Comparison of ENCODE assay signal across 22 mouse cellular contexts in the genomic region with DNA sequence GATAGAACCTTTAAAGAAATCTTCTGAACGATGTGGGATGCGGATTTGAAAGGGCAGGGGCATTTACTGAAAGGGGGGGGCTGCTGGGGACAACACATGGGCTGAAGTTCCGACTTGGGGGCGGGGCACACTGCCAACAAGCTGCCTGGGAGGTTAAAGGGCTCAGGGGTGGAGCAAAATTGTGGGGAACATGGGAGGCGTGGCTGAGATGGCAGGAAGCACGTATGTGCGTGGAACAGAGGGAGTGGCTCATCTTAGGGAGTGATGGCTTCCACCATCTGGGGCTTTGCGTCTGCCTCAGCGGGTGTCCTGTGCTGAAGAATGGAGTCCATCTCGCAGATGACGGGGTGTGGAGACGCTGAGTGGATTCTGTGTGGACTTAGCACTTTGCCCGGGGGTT.
DNase-seq lines count a peak whose midpoint lies in the region; ATAC-seq and TF ChIP-seq lines count a peak whose summit lies in the region.
"Had no signal": no experiment of that assay in that cellular context is flagged by ENCODE, and none has a peak within 500 bp of the region (broad histone marks: within the 10 kb centered on the region; RNA-seq: fewer than 3 reads in every experiment).

No protein-coding gene starts in this region.

- TF ChIP-seq CTCF in testis, adult 2 months (IDR thresholded peaks at IDR 0.05; ENCODE audit: control insufficient read depth, insufficient read depth, insufficient replicate concordance, low read depth, low read length), result no peak
- no peak for TF ChIP-seq CTCF in brain, embryonic 14.5 days (IDR thresholded peaks at IDR 0.05; ENCODE audit: borderline replicate concordance, extremely low read depth, insufficient read depth, insufficient read length)
- TF ChIP-seq CTCF in forebrain, postnatal 0 days (IDR thresholded peaks at IDR 0.05; ENCODE audit: low read depth), result no peak

- no peaks in the 10 kb centered on the region for H3K36me3 ChIP-seq in testis, adult 2 months (ENCODE audit: control insufficient read depth, insufficient read depth, low read length)
- no peaks in the 10 kb centered on the region for H3K36me3 ChIP-seq in forebrain, postnatal 0 days (ENCODE audit: insufficient read depth)
- H3K36me3 ChIP-seq: embryonic facial prominence, embryonic 12.5 days; G1E; hindbrain, embryonic 12.5 days; liver, embryonic 13.5 days; midbrain, embryonic 13.5 days had no signal

- peak; percentile 22 for DNase-seq in embryo, embryonic 11 days
- no peak for DNase-seq in embryo, embryonic 10 days (ENCODE audit: low spot score)
- no peak for DNase-seq in testis, postnatal 14 days (ENCODE audit: low spot score)
- peak; percentile 11 for DNase-seq in brain, embryonic 14.5 days (ENCODE audit: low read depth)
- DNase-seq in forebrain, postnatal 0 days, result no peak
- DNase-seq in right cerebral cortex, postnatal 4 days, result no peak
- DNase-seq: adrenal gland, adult 8-10 months; gastrocnemius, postnatal 36 days; kidney, adult 18-20 months; liver, embryonic 13.5 days; lung, embryonic 14.5 days; lung, postnatal 4 days; right cerebral cortex, adult 18-20 months; thymus, postnatal 36 days had no signal

- no peak overlapping the region for H3K4me2 ChIP-seq in forebrain, postnatal 0 days (ENCODE audit: low read depth)
- H3K4me2 ChIP-seq: embryonic facial prominence, embryonic 12.5 days; hindbrain, embryonic 12.5 days; liver, embryonic 13.5 days; lung, embryonic 14.5 days; midbrain, embryonic 13.5 days had no signal

- peaks cover 3% of the 10 kb centered on the region; the same call in 1 of the 2 replicates for H3K4me1 ChIP-seq in testis, adult 2 months (ENCODE audit: control insufficient read depth, insufficient read depth, low read length)
- no peaks in the 10 kb centered on the region for H3K4me1 ChIP-seq in forebrain, postnatal 0 days (ENCODE audit: insufficient read depth)
- H3K4me1 ChIP-seq: embryonic facial prominence, embryonic 12.5 days; hindbrain, embryonic 12.5 days; liver, embryonic 13.5 days; midbrain, embryonic 13.5 days had no signal

- 71% methylated on average over 13 of the region's 13 CpGs for WGBS in forebrain, postnatal 0 days

- H3K27me3 ChIP-seq in testis, adult 2 months (ENCODE audit: control insufficient read depth, insufficient read depth, low read length), result no peaks in the 10 kb centered on the region
- H3K27me3 ChIP-seq in forebrain, postnatal 0 days (ENCODE audit: insufficient read depth, low read length), result no peaks in the 10 kb centered on the region
- H3K27me3 ChIP-seq: embryonic facial prominence, embryonic 12.5 days; hindbrain, embryonic 12.5 days; liver, embryonic 13.5 days; midbrain, embryonic 13.5 days had no signal

- no peak for TF ChIP-seq POLR2A in testis, adult 2 months (IDR thresholded peaks at IDR 0.05; ENCODE audit: control insufficient read depth, low read depth, low read length)
- no peak for TF ChIP-seq POLR2A in brain, embryonic 14.5 days (IDR thresholded peaks at IDR 0.05; ENCODE audit: borderline replicate concordance, extremely low read depth, insufficient read depth, insufficient read length, poor library complexity, severe bottlenecking)

- H3K4me3 ChIP-seq in testis, adult 2 months (ENCODE audit: control insufficient read depth, low read depth, low read length), result peak overlapping the region; percentile 7; the same call in 1 of the 2 replicates
- no peak overlapping the region for H3K4me3 ChIP-seq in forebrain, postnatal 0 days (ENCODE audit: low read depth, low read length)
- H3K4me3 ChIP-seq: embryonic facial prominence, embryonic 12.5 days; erythroblast, embryonic 14.5 days; hindbrain, embryonic 12.5 days; liver, embryonic 13.5 days; midbrain, embryonic 13.5 days had no signal

- H3K9me3 ChIP-seq in forebrain, postnatal 0 days (ENCODE audit: low read length), result no peaks in the 10 kb centered on the region
- H3K9me3 ChIP-seq: embryonic facial prominence, embryonic 12.5 days; hindbrain, embryonic 12.5 days; midbrain, embryonic 13.5 days had no signal

- H3K9ac ChIP-seq in forebrain, postnatal 0 days, result no peak overlapping the region
- H3K9ac ChIP-seq: embryonic facial prominence, embryonic 12.5 days; hindbrain, embryonic 12.5 days; liver, embryonic 13.5 days; lung, embryonic 14.5 days; midbrain, embryonic 13.5 days had no signal

- no peak for ATAC-seq in forebrain, postnatal 0 days
- ATAC-seq: forebrain, embryonic 14.5 days; midbrain, embryonic 13.5 days had no signal

- no peak overlapping the region for H3K27ac ChIP-seq in testis, adult 2 months (ENCODE audit: control insufficient read depth, insufficient read depth, low read depth, low read length)
- H3K27ac ChIP-seq in forebrain, postnatal 0 days (ENCODE audit: low read depth, low read length), result no peak overlapping the region
- H3K27ac ChIP-seq: embryonic facial prominence, embryonic 12.5 days; hindbrain, embryonic 12.5 days; kidney, postnatal 0 days; liver, embryonic 13.5 days; midbrain, embryonic 13.5 days had no signal

Comparison
In these comparisons a context has a peak if more than half of its experiments do, and no peak if none do; other contexts are left out.
1. DNase-seq: peak in embryo, embryonic 11 days (single experiment) and brain, embryonic 14.5 days (single experiment); none in embryo, embryonic 10 days (single experiment), testis, postnatal 14 days (single experiment), forebrain, postnatal 0 days (single experiment) and right cerebral cortex, postnatal 4 days (single experiment).